Mouse (Mus musculus) spleen, adult 2 months (tissue): ENCODE data around the gene Ptprt. TPM values are rescaled to one million over a fixed set of nuclear protein-coding genes. Genes with fewer than 3 reads are reported as not detected.

Experiments used
- DNase-seq, 2 experiments: peaks; one replicate each; pipeline versions ENCODE4 v3.0.0 to v3.0.0-alpha.2; 2012 to 2021; ENCODE audit warnings: low spot score in 2 of 2, low read depth in 1 of 2
- H3K27ac ChIP-seq: fragments of 200-500 bp; 2 replicates; pipeline ENCODE4 v1.5.1; 2012; ENCODE audit warnings: low read length, inconsistent platforms; ENCODE audit not compliant: insufficient read depth
- H3K27me3 ChIP-seq: fragments of 200-500 bp; 2 replicates; pipeline ENCODE4 v1.6.1; 2012; ENCODE audit warnings: mild to moderate bottlenecking, moderate library complexity, low read length, inconsistent platforms; ENCODE audit not compliant: control insufficient read depth, insufficient read depth
- H3K36me3 ChIP-seq: fragments of 200-500 bp; 2 replicates; pipeline ENCODE4 v1.6.1; 2012; ENCODE audit warnings: mild to moderate bottlenecking, low read length, inconsistent platforms; ENCODE audit not compliant: control insufficient read depth, insufficient read depth
- H3K4me1 ChIP-seq: fragments of 200-500 bp; 2 replicates; pipeline ENCODE4 v1.6.1; 2011; ENCODE audit warnings: inconsistent platforms; ENCODE audit not compliant: control insufficient read depth, insufficient read depth, insufficient read length
- H3K4me3 ChIP-seq: fragments of 200-500 bp; 2 replicates; pipeline ENCODE4 v1.5.1; 2011; ENCODE audit warnings: mild to moderate bottlenecking, inconsistent platforms; ENCODE audit not compliant: insufficient read depth, insufficient read length; ENCODE audit errors: extremely low read depth
- CTCF ChIP-seq: fragments of 200-500 bp; IDR thresholded peaks from 2 replicates; pipeline ENCODE4 v1.5.1; 2011; ENCODE audit warnings: mild to moderate bottlenecking, inconsistent platforms; ENCODE audit not compliant: insufficient read depth, insufficient read length, insufficient replicate concordance; ENCODE audit errors: extremely low read depth
- POLR2A ChIP-seq: fragments of 200-500 bp; IDR thresholded peaks from 2 replicates; pipeline ENCODE4 v1.6.1; 2011; ENCODE audit warnings: low read depth, low read length, inconsistent platforms
- WGBS: fragments of 180-500 bp; shearing (Covaris S2); methylation state at CpG from one replicate; pipeline ENCODE4 v1.1.7; 2018; 5-methylcytosine and 5-hydroxymethylcytosine counted together
- polyA plus RNA-seq: library from polyadenylated mRNA; depleted of rRNA; stranded (reverse); fragments of >200 nt; gene quantifications from 2 replicates; pipeline ENCODE4 v1.2.3, GENCODE M21; 2012

Ptprt gene
- polyA plus RNA-seq, 1 experiment, result 0.25 TPM

DNA sequence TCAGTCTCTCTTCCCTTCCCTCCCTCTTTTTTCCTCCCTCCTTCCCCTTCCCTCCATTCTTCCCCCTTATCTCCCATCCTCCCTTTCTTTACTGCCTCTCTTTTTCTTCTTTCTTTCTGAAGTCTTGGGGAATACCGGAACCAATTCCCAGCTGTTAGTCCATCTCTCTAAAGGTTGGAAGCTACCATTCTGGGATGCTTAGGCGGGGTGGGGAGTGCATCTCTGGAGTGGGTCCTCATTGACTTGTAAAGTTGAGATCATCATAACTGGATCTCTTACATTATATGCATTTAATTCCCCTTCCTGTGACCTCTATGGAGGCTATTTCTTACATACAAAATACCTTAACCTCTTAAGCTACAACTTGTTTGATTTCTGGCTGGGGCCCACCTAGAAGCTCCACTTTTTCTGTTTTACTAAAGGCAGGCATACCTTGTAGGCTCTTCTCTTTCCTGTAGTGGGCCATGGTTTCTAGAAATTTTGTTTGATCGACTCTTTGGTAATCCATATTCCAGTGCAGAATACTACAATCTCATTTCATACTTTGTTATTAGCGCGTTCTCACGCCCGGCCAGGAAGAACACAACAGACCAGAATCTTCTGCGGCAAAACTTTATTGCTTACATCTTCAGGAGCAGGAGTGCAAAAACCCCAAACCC is 1149.7 kb downstream of the Ptprt start:
- Histone ChIP-seq H3K36me3 (no peaks in the 10 kb centered on the region), H3K27ac (no peak overlapping the region), H3K4me1 (peaks cover 3% of the 10 kb centered on the region), H3K4me3 (peak overlapping the region; percentile 54), H3K27me3 (no peaks in the 10 kb centered on the region; the same call in 1 of the 2 replicates)
- no peak for TF ChIP-seq POLR2A
- no peak for TF ChIP-seq CTCF
- WGBS, result 19% methylated on average over 8 of the region's 8 CpGs
- DNase-seq, result no peak

DNA sequence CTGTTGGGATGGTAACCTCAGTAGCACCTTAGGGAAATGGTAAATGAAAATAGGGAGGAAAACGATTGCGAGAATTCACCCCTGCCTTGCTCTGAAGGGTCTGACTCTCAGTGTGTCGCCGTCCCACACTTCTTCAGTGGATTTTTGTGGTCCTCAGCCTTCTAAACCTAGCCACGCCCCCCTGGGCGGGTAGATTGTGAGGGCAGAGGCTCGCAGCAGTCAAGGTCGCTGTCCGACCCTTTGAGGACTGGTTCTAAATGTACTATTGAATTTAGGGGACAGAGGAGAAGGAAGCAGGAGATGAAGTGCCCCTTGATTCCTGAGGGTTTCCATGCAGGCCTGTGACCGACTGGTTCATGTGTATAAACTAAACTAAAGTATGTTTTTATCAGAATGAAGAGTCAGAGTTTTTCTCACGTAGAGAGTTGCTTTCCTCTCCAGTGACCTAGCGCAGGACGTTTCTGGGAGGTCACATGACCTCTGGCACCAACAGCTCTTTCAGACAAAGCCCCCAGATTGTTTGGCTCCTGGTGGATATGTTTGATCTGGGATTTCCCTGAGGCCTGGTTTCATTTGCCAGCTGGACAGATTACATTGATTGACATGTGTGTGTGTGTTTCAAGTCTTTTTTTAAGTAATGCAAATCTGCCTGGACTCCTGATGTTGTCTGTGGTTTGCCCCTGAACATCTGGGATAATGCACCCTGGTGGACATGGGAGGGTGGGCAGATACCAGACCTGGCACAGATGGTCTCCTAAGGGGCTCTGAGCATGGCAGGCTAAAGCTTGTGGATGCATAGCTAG is 1161.6 kb downstream of the Ptprt start:
- Histone ChIP-seq H3K4me1 (no peaks in the 10 kb centered on the region), H3K4me3 (no peak overlapping the region), H3K27ac (no peak overlapping the region), H3K27me3 (no peaks in the 10 kb centered on the region), H3K36me3 (no peaks in the 10 kb centered on the region)
- DNase-seq, result no peak
- TF ChIP-seq POLR2A (no peak), CTCF (no peak)
- 17% methylated on average over 13 of the region's 13 CpGs for WGBS

DNA sequence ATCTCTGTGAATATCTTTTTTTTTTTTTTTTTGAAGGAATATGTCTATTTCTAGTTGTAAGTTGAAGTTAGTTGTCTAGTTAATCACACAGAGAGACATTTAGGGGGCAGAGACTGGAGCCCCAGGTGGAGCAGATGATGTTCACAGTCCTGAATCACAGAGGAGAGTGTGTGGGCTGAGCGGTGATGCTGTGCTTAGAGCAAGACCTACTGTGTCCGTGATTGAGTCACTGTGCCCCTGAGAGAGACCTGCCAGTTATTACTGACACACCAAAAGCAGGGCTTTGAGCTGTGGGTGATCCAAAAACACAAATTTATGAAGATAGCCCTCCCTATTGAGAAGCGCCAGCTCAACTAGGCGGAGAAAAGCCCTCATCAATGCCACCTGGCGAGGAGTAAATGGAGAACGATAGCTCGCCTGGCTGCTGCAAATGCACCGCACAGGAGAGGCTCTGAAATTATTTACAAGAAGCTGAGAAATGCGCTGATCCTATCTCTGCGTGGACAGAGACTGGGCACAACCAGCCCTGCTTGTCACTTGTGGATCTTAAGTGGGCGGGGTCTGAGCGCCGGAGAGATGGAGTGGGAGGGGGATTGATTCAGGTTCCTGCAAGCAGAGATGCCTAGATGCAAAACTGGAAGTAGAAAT is 1162.4 kb downstream of the Ptprt start:
- Histone ChIP-seq H3K27ac (no peak overlapping the region), H3K4me3 (no peak overlapping the region), H3K4me1 (no peaks in the 10 kb centered on the region), H3K36me3 (no peaks in the 10 kb centered on the region), H3K27me3 (no peaks in the 10 kb centered on the region)
- TF ChIP-seq POLR2A (no peak), CTCF (no peak)
- WGBS, result 28% methylated on average over 13 of the region's 13 CpGs
- DNase-seq, result no peak

DNA sequence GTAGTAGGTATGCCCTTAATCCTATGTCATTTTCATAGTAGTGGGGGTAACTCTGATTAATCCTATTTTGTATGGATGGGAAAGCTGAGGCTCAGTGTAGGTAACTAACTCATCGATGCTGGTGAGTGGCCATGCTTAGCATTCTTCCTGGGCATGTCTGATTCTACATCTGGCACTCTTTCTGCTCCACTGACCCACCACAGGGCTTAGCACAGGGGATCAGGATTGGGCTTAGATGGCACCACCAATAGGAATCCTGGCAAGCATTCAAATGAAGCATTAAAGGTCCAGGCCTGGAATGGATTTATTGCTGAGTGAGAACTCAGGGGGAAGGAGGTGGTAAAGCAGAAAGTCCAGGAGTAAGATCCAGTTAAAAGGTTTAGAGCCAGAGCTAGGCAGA is 1179.2 kb downstream of the Ptprt start:
- Histone ChIP-seq H3K27ac (no peak overlapping the region), H3K4me3 (no peak overlapping the region), H3K4me1 (no peaks in the 10 kb centered on the region), H3K27me3 (no peaks in the 10 kb centered on the region), H3K36me3 (no peaks in the 10 kb centered on the region)
- DNase-seq, result no peak
- WGBS, result 77% methylated on average over 1 of the region's 1 CpGs
- TF ChIP-seq CTCF, result no peak
- TF ChIP-seq POLR2A, result no peak

DNA sequence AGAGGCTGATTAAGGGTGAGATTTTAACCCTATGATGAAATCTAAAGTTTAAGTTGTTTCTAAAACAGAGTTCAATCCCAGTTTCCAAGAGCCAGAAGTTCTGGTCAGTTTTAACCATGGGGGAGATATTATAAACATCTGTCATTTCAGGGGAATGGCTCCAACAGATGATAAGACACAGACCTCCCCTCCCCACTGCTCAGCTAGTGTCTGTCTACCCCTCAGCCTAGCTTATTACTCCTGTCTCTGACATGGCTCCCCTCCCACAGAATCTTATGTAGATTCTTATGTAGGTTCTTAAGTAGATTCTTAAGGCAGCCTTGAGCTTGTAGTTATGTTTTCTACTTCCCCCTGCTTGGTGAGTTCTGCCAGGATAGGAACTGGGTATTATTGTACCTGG is 1180.5 kb downstream of the Ptprt start:
- no peak overlapping the region for H3K27ac ChIP-seq
- no peaks in the 10 kb centered on the region for H3K27me3 ChIP-seq
- no peak for DNase-seq
- H3K4me3 ChIP-seq, result no peak overlapping the region
- no peak for TF ChIP-seq CTCF
- TF ChIP-seq POLR2A, result no peak
- H3K4me1 ChIP-seq, result no peaks in the 10 kb centered on the region
- no peaks in the 10 kb centered on the region for H3K36me3 ChIP-seq
